Mouse (Mus musculus) spleen, adult 2 months (tissue): Measurements from ENCODE around the gene B3galnt1. TPM values are rescaled to one million over a fixed set of nuclear protein-coding genes. Genes with fewer than 3 reads are reported as not detected.

ENCODE experiments used
- DNase-seq, 2 experiments: peaks; one replicate each; pipeline versions ENCODE4 v3.0.0 to v3.0.0-alpha.2; 2012 to 2021; ENCODE audit warnings: low spot score in 2 of 2, low read depth in 1 of 2
- H3K27ac ChIP-seq: fragments of 200-500 bp; 2 replicates; pipeline ENCODE4 v1.5.1; 2012; ENCODE audit warnings: low read length, inconsistent platforms; ENCODE audit not compliant: insufficient read depth
- H3K27me3 ChIP-seq: fragments of 200-500 bp; 2 replicates; pipeline ENCODE4 v1.6.1; 2012; ENCODE audit warnings: mild to moderate bottlenecking, moderate library complexity, low read length, inconsistent platforms; ENCODE audit not compliant: control insufficient read depth, insufficient read depth
- H3K36me3 ChIP-seq: fragments of 200-500 bp; 2 replicates; pipeline ENCODE4 v1.6.1; 2012; ENCODE audit warnings: mild to moderate bottlenecking, low read length, inconsistent platforms; ENCODE audit not compliant: control insufficient read depth, insufficient read depth
- H3K4me1 ChIP-seq: fragments of 200-500 bp; 2 replicates; pipeline ENCODE4 v1.6.1; 2011; ENCODE audit warnings: inconsistent platforms; ENCODE audit not compliant: control insufficient read depth, insufficient read depth, insufficient read length
- H3K4me3 ChIP-seq: fragments of 200-500 bp; 2 replicates; pipeline ENCODE4 v1.5.1; 2011; ENCODE audit warnings: mild to moderate bottlenecking, inconsistent platforms; ENCODE audit not compliant: insufficient read depth, insufficient read length; ENCODE audit errors: extremely low read depth
- CTCF ChIP-seq: fragments of 200-500 bp; IDR thresholded peaks from 2 replicates; pipeline ENCODE4 v1.5.1; 2011; ENCODE audit warnings: mild to moderate bottlenecking, inconsistent platforms; ENCODE audit not compliant: insufficient read depth, insufficient read length, insufficient replicate concordance; ENCODE audit errors: extremely low read depth
- POLR2A ChIP-seq: fragments of 200-500 bp; IDR thresholded peaks from 2 replicates; pipeline ENCODE4 v1.6.1; 2011; ENCODE audit warnings: low read depth, low read length, inconsistent platforms
- WGBS: fragments of 180-500 bp; shearing (Covaris S2); methylation state at CpG from one replicate; pipeline ENCODE4 v1.1.7; 2018; 5-methylcytosine and 5-hydroxymethylcytosine counted together
- polyA plus RNA-seq: library from polyadenylated mRNA; depleted of rRNA; stranded (reverse); fragments of >200 nt; gene quantifications from 2 replicates; pipeline ENCODE4 v1.2.3, GENCODE M21; 2012

B3galnt1 gene
- polyA plus RNA-seq, 1 experiment = 1.5 TPM

- Histone ChIP-seq H3K27ac (no peak overlapping the region), H3K36me3 (no peaks in the 10 kb centered on the region), H3K4me1 (no peaks in the 10 kb centered on the region), H3K4me3 (no peak overlapping the region), H3K27me3 (no peaks in the 10 kb centered on the region)
- WGBS = 90% methylated on average over 25 of the region's 25 CpGs
- TF ChIP-seq CTCF (no peak), POLR2A (no peak)
- DNase-seq = no peak
These were observed 62.7 kb downstream of the B3galnt1 start for GRCm38 (mm10) chr3:69535941-69536647.

- Histone ChIP-seq H3K27me3 (no peaks in the 10 kb centered on the region), H3K4me3 (no peak overlapping the region), H3K4me1 (no peaks in the 10 kb centered on the region), H3K27ac (no peak overlapping the region), H3K36me3 (no peaks in the 10 kb centered on the region)
- no peak for TF ChIP-seq POLR2A
- no peak for TF ChIP-seq CTCF
- DNase-seq = no peak
- 95% methylated on average over 10 of the region's 10 CpGs for WGBS
These were observed 63.3 kb downstream of the B3galnt1 start for GRCm38 (mm10) chr3:69535486-69535885.

DNA sequence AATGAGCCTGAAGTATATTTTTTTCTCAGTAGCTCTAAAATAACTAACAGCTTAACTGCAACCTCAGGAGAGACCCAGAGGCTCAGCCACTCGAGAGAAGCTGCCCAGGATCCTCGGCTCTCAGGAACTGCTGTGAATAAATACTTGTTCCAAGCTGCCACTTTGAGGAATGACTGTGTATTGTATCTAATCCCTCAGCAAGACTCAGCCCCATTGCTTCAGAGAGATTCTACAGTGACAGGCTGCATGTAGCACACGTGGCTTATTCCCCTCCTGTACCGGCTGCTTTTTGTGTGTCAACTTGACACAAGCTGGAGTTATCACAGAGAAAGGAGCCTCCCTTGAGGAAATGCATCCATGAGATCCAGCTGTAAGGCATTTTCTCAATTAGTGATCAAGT is 66.1 kb downstream of the B3galnt1 start:
- Histone ChIP-seq H3K27ac (no peak overlapping the region), H3K27me3 (no peaks in the 10 kb centered on the region), H3K4me1 (no peaks in the 10 kb centered on the region), H3K36me3 (no peaks in the 10 kb centered on the region), H3K4me3 (no peak overlapping the region)
- WGBS = 88% methylated on average over 4 of the region's 4 CpGs
- no peak for TF ChIP-seq POLR2A
- TF ChIP-seq CTCF = no peak
- DNase-seq = no peak

DNA sequence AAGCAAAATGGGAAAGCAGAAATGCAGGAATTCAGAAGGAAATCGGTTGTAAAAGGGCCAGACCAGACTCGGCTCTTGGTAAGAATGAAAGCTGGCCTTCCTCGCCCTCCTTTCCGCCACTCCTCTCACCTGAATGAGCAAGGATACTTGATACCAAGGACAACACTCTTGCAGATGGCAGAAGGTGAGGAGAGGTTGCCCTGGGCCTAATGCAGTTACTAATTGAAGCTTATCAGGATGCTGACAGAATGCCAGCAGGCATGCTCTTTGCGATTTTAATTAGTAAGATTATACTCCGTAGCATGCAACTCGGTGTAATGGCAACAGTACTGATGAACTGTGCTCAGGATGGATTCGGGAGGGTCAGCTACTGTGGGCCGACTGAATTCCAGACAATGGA is 67.2 kb downstream of the B3galnt1 start:
- no peaks in the 10 kb centered on the region for H3K27me3 ChIP-seq

DNA sequence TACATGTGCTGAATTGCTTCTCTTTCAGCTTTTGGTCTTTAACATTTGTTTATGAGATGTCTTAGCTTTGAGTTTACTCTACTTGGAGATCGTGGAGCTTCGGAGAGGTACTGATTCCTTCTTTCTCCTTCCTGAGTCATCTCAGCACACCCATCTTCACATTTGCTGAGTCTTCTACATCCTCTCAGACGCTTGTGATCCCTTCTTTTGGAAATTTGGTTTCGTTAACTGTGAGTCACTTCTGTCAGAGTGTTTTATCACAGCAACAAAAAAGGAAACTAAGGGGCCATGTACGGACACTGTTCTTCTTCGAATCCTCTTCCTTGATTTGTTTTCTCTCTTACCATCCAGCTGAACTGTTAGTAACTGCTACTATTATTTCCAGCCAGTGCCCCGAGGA is 69.2 kb downstream of the B3galnt1 start:
- Histone ChIP-seq H3K4me1 (no peaks in the 10 kb centered on the region), H3K4me3 (no peak overlapping the region), H3K36me3 (no peaks in the 10 kb centered on the region), H3K27me3 (no peaks in the 10 kb centered on the region), H3K27ac (no peak overlapping the region)
- WGBS = 85% methylated on average over 7 of the region's 7 CpGs
- DNase-seq = no peak
- TF ChIP-seq CTCF (no peak), POLR2A (no peak)

More for the DNA sequence above, 67.2 kb downstream of the B3galnt1 start:
- TF ChIP-seq CTCF = no peak
- no peak for TF ChIP-seq POLR2A
- Histone ChIP-seq H3K4me1 (no peaks in the 10 kb centered on the region), H3K4me3 (no peak overlapping the region), H3K36me3 (no peaks in the 10 kb centered on the region), H3K27ac (no peak overlapping the region)
- DNase-seq = no peak
- 93% methylated on average over 9 of the region's 9 CpGs for WGBS

GRCm38 (mm10) chr3:69527384-69527783 is 71.4 kb downstream of the B3galnt1 start:
- no peak overlapping the region for H3K27ac ChIP-seq
- H3K27me3 ChIP-seq = no peaks in the 10 kb centered on the region
- 88% methylated on average over 1 of the region's 1 CpGs for WGBS
- H3K36me3 ChIP-seq = no peaks in the 10 kb centered on the region
- H3K4me1 ChIP-seq = no peaks in the 10 kb centered on the region
- no peak overlapping the region for H3K4me3 ChIP-seq
- TF ChIP-seq POLR2A (no peak), CTCF (no peak)
- no peak for DNase-seq

GRCm38 (mm10) chr3:69525072-69525529 is 73.7 kb downstream of the B3galnt1 start:
- Histone ChIP-seq H3K27me3 (no peaks in the 10 kb centered on the region), H3K4me3 (no peak overlapping the region), H3K36me3 (no peaks in the 10 kb centered on the region), H3K4me1 (no peaks in the 10 kb centered on the region), H3K27ac (no peak overlapping the region)
- no peak for DNase-seq
- no peak for TF ChIP-seq CTCF
- no peak for TF ChIP-seq POLR2A
- WGBS = 43% methylated on average over 8 of the region's 8 CpGs
